Mouse (Mus musculus): ENCODE measurements around the gene Prrt1. TPM values are rescaled to one million over a fixed set of nuclear protein-coding genes. Genes with fewer than 3 reads are reported as not detected.

Prrt1 gene
- total and polyA plus RNA-seq, 3 experiments = 1.0 TPM; not detected in 2

DNA sequence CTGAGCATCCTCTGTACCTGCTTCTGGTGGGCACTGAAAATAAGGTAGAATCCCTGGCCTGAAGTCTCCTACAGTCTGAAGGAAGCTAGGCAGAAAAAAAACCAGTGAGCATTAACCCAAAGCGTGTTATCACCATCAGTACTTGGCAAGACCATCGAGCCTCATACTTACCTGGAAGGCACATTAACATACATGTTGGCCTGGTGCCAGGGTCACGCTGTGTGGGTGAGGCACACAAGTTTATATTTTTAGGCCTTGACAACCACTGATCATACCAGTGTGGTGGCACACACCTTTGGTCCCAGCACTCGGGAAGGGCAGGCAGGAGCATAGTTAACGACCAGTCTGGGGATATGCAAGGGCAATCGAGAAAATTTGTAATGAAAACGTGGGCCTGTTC, 21.3 kb upstream of the Prrt1 start:
- no peak for DNase-seq (ENCODE audit: low read depth, low spot score)
- TF ChIP-seq UBTF (IDR thresholded peaks at IDR 0.05; ENCODE audit: borderline replicate concordance, insufficient read depth, low read depth, low read length) (no peak), TAL1 (IDR thresholded peaks at IDR 0.05; ENCODE audit: low read length) (no peak), RCOR1 (IDR thresholded peaks at IDR 0.05; ENCODE audit: low read depth, low read length) (no peak), CTCF (IDR thresholded peaks at IDR 0.05 in 2 of 3, conservative IDR thresholded peaks at IDR 0.05 in 1 of 3; ENCODE audit: control insufficient read depth in 1 of 3, insufficient read depth in 1 of 3, low read depth in 2 of 3, low read length in 3 of 3, poor library complexity in 1 of 3, severe bottlenecking in 1 of 3) (no peak), POLR2AphosphoS5 (IDR thresholded peaks at IDR 0.05; ENCODE audit: borderline replicate concordance, low read depth, low read length) (no peak), MXI1 (IDR thresholded peaks at IDR 0.05; ENCODE audit: low read depth, low read length) (no peak), ETS1 (IDR thresholded peaks at IDR 0.05; ENCODE audit: low read depth, low read length) (no peak), EP300 (IDR thresholded peaks at IDR 0.05; ENCODE audit: low read depth in 1 of 2, low read length in 2 of 2) (no peak), MYC (IDR thresholded peaks at IDR 0.05; ENCODE audit: low read depth, low read length) (no peak), GATA1 (IDR thresholded peaks at IDR 0.05; ENCODE audit: low read depth, low read length) (no peak), HCFC1 (IDR thresholded peaks at IDR 0.05; ENCODE audit: low read depth, low read length) (no peak), BHLHE40 (IDR thresholded peaks at IDR 0.05; ENCODE audit: borderline replicate concordance, low read depth, low read length) (no peak), SMC3 (IDR thresholded peaks at IDR 0.05; ENCODE audit: low read depth, low read length) (no peak), SIN3A (IDR thresholded peaks at IDR 0.05; ENCODE audit: low read length) (no peak)
- peaks cover 9 to 31% of the 10 kb centered on the region in 2 experiments; a peak in 3 of 4 replicates for H3K4me1 ChIP-seq (ENCODE audit: control insufficient read depth in 1 of 2, insufficient read depth in 2 of 2, low read length in 2 of 2)
- no peaks in the 10 kb centered on the region for H3K9me3 ChIP-seq (replicated peaks; ENCODE audit: insufficient read depth, low read length)
- H3K9ac ChIP-seq (ENCODE audit: control insufficient read depth, low read depth, low read length, poor library complexity, severe bottlenecking) = no peak overlapping the region
- no peaks in the 10 kb centered on the region for H3K27me3 ChIP-seq (ENCODE audit: control insufficient read depth in 1 of 2, insufficient read depth in 2 of 2, low read length in 2 of 2)
- no peak overlapping the region for H3K4me3 ChIP-seq (ENCODE audit: control insufficient read depth in 1 of 2, insufficient read depth in 1 of 2, low read depth in 2 of 2, low read length in 2 of 2)
- peaks cover 43% of the 10 kb centered on the region for H3K79me2 ChIP-seq (ENCODE audit: control insufficient read depth, insufficient read depth, low read length, poor library complexity)
- peaks cover 0 to 15% of the 10 kb centered on the region in 2 experiments; a peak in 2 of 4 replicates for H3K36me3 ChIP-seq (ENCODE audit: control insufficient read depth in 1 of 2, insufficient read depth in 2 of 2, low read length in 2 of 2)
- H3K27ac ChIP-seq (ENCODE audit: control insufficient read depth, low read depth, low read length) = no peak overlapping the region

DNA sequence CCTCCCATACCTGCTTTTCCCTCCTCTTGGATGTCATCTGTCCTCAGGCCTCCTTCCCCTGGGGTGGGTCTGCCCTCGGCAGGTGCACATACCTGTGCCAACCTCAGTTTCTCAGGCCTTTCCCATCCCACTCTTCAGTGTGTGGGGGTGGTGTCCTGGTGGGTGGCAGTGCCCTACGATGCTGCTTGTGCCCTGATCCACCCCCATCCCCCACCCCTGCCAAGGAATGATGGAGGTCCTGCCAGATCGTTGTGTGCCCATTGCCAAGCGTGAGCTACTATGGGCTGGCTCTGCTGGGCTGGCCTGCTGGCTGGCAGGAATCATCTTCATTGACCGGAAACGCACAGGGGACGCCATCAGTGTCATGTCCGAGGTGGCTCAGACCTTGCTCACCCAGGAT, 18.3 kb upstream of the Prrt1 start:
- Histone ChIP-seq H3K79me2 (ENCODE audit: control insufficient read depth, insufficient read depth, low read length, poor library complexity) (peaks cover 32% of the 10 kb centered on the region), H3K4me1 (ENCODE audit: control insufficient read depth in 1 of 2, insufficient read depth in 2 of 2, low read length in 2 of 2) (peaks cover 11 to 40% of the 10 kb centered on the region in 2 experiments; a peak in 3 of 4 replicates), H3K27ac (ENCODE audit: control insufficient read depth, low read depth, low read length) (no peak overlapping the region), H3K9me3 (replicated peaks; ENCODE audit: insufficient read depth, low read length) (no peaks in the 10 kb centered on the region), H3K4me3 (ENCODE audit: control insufficient read depth in 1 of 2, insufficient read depth in 1 of 2, low read depth in 2 of 2, low read length in 2 of 2) (no peak overlapping the region), H3K27me3 (ENCODE audit: control insufficient read depth in 1 of 2, insufficient read depth in 2 of 2, low read length in 2 of 2) (no peaks in the 10 kb centered on the region), H3K36me3 (ENCODE audit: control insufficient read depth in 1 of 2, insufficient read depth in 2 of 2, low read length in 2 of 2) (peaks cover 0 to 23% of the 10 kb centered on the region in 2 experiments; a peak in 2 of 4 replicates), H3K9ac (ENCODE audit: control insufficient read depth, low read depth, low read length, poor library complexity, severe bottlenecking) (no peak overlapping the region)
- no peak for TF ChIP-seq POLR2A (IDR thresholded peaks at IDR 0.05; ENCODE audit: control insufficient read depth in 1 of 2, insufficient read depth in 1 of 2, low read depth in 1 of 2, low read length in 2 of 2, poor library complexity in 1 of 2)
- TF ChIP-seq CHD2 (IDR thresholded peaks at IDR 0.05; ENCODE audit: low read length) = no peak
- no peak for TF ChIP-seq NELFE (IDR thresholded peaks at IDR 0.05; ENCODE audit: low read depth, low read length)
- TF ChIP-seq MEF2A (IDR thresholded peaks at IDR 0.05; ENCODE audit: extremely low read depth, insufficient replicate concordance, low read depth, low read length, poor library complexity, severe bottlenecking) = no peak
- TF ChIP-seq USF1 (IDR thresholded peaks at IDR 0.05; ENCODE audit: low read depth, low read length) = no peak
- TF ChIP-seq BHLHE40 (IDR thresholded peaks at IDR 0.05; ENCODE audit: borderline replicate concordance, low read depth, low read length) = no peak
- no peak for TF ChIP-seq SIN3A (IDR thresholded peaks at IDR 0.05; ENCODE audit: low read length)
- TF ChIP-seq HCFC1 (IDR thresholded peaks at IDR 0.05; ENCODE audit: low read depth, low read length) = no peak
- no peak for TF ChIP-seq ZKSCAN1 (IDR thresholded peaks at IDR 0.05; ENCODE audit: low read depth, low read length)
- no peak for TF ChIP-seq CHD1 (IDR thresholded peaks at IDR 0.05; ENCODE audit: low read depth, low read length)
- no peak for DNase-seq (ENCODE audit: low read depth, low spot score)

Measured in MEL (cell line).